Mouse (Mus musculus) embryo, embryonic 11 days (tissue): ENCODE measurements around the gene Cdc42ep4.
A peak's percentile ranks its signal among the peaks of the same experiment; 100 is the strongest.

ENCODE experiments used
- DNase-seq: peaks from one replicate; pipeline ENCODE4 v3.0.0-alpha.2; 2015

Cdc42ep4 gene

DNA sequence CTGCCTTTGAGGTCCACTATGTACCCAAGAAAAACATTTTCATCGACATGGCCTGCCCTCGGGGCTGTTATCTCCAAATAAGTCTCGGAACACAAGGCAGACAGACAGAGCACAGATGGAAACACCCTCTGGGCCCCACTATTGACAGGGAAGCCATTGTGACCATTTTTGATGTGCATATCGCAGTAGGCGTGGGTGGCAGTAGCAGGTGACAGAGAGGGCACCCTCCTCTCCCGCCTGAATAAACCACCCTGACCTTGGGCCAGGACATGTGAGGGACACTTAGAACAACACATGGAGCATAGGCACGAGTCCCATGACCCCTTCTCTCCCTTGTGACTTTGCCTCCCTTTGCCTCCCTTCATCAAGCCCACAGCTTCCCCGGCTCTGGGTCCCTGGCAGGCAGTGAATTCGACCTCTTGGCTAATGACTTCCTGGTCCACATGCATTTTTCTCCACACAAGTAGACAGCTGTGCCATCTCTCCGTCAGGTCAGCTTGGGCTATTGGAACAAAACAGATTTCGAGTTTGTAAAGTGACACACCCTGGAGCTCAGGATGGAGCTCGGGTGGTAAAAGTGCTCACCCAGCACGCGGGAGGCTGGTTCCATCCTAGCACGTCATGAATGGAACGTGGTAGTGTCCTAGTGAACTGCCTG is 33.8 kb downstream of the Cdc42ep4 start:
- no peak for DNase-seq

DNA sequence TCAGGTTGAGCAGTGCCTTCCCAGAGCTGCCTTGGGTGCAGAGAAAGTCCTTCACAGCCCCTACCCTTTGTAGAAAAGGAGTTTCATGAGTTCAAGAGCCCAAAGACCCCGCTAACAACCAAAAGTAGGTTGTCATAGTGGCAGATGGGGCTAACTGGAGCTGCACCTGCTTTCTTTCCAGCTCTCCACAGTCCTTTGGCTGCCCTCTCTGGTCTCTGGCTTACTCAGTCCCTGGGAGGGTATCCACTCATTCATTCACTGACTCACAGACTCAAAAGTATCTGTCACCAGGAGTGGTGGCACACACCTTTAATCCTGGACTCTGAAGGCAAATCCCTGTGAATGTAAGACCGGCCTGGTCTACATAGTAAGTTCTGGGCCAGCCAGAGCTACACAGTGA is 35.5 kb downstream of the Cdc42ep4 start:
- no peak for DNase-seq

DNA sequence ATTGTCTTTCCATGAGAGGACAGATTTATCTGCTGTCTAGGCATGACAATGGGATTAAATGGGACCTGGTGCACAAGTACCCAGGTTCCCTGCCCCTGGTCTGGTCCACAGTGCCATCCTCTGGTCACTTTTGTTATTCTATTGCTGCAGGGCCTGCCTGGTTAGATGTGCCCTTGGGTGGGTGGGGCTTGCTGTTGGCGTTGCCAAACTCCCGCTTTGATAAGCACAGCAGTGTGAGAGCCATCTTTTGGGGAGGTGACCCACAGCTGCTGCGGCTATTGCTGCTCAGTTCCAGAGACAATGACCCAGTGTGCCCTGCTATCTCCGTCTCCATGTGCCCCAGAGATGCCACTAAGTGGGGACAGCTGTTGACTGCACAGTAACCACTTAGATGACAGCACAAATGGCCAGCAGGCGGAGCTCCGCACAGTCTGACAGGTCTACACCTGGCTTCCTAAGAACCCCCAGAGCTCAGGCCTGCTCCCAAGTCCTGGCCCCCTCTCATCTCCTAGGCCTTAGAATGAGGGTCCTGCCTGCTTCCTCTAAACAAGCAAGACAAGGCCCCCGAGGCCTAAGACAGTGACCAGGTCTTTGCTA is 36.5 kb downstream of the Cdc42ep4 start:
- no peak for DNase-seq

DNA sequence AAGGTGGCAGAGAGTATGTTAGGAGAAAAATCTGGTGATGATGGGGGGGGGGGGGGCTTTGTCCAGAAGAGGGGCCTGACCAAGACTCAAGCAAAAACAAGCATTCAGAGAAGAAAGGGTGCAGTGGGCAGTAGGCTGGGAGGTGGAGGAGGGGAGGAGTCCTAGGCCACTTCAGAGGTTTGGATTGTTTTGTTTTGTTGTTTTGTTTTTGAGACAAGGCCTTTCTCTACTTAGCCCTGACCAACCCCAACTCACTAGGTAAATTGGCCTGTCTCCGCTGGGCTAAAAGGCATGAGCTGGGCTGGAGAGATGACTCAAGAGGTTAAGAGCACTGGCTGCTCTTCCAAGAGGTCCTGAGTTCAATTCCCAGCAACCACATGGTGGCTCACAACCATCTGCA is 40.6 kb downstream of the Cdc42ep4 start:
- no peak for DNase-seq

DNA sequence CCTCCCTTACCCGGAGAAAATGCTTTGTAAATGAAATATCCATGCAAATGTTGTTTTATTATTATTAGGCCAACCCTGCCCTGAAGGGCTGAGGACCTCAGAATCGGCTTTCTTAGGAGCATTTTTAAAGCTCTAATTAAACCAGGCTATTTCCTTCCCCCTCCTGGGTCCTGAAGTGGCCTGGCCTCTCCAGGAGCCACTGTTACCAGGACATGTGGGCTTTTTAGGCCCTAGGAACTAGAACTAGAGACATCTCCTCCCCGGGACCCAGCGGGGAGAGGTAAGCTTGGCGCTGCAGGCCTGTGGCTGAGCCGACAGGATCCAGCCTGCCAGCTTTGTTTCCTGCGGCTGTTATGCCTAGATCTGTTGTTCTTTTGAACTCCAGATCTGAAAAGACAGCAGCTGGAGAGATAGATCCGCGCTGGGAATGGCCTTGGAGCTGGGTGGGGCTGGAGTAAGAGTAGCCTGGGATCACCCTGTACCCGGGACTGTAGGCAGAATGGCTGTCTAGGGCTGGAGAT is 41.4 kb downstream of the Cdc42ep4 start:
- peak; percentile 78 for DNase-seq

DNA sequence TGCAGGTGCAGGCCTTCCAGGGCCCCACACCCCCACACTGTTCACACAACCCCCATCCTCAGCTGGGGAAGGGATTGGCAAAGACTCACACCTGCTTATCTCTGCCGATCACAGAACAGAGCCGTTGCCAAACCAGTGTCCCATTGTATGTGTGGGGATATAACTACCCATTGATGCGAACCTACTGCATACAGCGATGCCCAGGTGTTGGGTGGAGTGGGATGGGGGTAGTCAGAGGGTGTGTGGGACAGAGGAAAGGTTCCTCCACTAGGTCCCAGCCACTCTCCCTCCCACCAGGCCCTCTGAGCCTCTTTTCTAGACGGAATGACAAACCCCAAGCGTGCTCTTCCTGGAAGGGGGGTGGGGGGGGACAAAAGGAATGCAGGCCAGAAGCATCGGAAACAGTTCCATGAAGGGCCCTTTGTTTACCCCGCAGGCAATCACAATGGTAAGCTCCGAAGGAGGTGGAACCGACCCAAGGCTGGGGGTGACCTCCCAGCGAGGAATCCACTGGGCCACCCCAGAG is 41.9 kb downstream of the Cdc42ep4 start, which contains the start of gene Cpsf4l:
Gene Cpsf4l (minus strand): TSS at position 287 of the 526 bp plus-strand sequence.
- DNase-seq: peak; percentile 69

DNA sequence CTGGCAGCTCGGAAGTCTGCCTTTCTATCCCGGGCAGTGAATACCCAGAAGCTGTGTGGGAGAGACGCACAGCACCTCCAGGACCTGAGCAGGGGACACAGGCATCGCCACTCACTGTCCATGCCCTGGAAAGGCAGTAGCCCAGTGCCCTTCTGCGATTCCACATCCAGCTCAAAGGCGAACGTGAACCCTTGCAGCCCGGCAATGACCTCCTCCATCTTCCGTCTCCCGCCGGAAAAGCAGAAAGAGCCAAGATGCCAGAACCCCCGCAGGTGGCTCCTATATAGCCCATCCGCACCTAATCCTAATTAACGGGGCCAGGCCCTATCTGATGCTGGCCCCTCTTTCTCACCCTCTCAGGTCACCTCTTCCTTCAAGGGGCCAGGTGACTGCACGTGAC is 42.4 kb downstream of the Cdc42ep4 start:
- DNase-seq: no peak

DNA sequence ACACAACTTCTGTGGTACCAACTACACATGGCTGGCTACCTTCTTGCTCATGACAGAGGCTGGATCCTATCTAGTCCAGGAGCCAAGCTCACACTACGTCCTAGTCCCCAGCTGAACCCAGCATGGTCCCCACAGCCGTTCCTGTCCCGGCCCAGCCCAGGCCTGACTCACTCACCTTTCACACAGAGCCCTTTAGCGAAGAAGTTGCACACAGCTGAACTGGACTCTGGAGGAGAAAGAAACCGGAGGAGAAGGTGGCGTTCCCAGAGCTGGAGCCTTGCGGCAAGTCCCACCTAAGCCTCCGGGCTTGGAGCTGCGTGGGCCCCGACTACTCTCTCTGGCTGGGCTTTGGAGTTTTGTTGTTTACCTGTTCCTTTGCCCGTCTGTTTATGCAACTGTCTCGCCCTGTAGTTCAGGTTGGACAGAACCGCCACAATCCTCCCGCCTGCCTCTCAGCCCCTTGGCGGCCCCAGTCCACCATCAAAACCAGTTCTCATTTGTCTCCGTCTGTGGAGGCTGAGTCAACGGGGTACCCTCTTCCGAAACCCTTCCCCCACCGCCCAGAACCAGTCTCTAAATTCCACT is 43.0 kb downstream of the Cdc42ep4 start:
- no peak for DNase-seq

DNA sequence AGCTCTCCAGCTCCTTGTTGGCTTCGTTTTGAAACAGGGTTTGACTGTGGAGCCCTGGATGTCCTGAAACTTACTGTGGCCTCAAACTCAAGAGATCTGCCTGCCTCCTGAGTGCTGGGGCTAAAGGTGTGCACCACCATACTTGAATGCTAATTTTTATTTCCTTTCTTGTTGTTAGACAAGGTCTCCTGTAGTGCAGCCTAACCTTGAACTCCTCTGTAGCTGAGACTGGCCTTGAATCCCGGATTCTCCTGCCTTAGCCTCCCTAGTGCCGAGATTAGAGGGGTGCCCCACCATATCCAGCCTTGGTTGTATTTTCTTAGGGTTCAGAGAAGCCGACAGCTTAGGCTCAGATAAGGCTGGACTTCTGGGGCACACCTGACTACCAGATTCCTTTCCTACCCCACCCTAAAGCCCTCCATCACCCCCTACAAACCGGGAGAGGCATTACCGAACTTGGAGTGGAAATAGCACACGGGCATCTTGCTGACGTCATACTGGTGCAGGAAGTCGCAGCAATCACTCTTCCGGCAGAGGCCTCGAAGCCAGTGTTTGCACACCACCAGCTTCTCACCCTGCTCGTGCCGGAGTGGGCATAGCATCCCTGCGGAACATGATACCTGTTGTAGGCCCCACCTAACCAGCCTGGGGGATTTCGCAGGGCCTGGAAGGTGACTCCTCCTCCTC is 45.6 kb downstream of the Cdc42ep4 start:
- DNase-seq: no peak

DNA sequence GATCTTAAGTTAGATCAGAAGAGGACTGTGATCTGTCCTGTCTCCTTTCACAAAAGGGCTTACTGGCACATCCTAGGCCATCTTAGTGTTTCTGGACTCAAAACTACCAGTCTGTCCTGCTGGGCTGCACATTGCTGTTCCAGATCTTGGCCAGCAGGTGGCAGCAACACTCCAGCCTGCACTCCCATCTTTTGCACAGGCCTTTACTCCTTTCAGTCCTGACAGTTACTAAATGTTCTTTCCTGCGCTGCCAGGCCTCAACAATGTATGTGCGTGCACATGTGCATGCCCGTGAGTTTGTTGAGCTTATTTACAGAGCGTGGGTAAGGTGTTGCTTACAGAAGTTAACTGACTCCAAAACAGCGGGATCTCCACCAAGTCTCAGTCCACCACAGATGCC is 47.9 kb downstream of the Cdc42ep4 start:
- peak; percentile 69 for DNase-seq

DNA sequence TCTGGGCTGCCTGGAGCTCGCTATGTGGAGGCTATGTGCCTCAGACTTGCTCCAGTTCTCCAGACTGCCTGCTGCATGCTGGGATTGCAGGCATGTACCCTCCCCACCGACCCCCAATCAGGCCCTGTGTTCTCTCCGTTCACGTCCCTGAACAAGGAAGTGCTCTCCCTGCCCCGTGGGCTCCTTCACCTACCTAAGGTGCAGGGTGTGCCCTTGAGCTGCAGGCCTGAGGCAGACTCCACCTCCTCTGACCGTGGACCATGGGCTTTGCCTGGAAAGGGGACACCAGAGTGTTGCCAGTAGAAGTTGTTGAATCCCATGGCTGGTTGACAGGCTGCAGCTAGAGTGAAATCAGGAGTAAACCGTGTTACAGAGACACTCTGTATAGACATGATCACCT is 52.0 kb downstream of the Cdc42ep4 start:
- no peak for DNase-seq

DNA sequence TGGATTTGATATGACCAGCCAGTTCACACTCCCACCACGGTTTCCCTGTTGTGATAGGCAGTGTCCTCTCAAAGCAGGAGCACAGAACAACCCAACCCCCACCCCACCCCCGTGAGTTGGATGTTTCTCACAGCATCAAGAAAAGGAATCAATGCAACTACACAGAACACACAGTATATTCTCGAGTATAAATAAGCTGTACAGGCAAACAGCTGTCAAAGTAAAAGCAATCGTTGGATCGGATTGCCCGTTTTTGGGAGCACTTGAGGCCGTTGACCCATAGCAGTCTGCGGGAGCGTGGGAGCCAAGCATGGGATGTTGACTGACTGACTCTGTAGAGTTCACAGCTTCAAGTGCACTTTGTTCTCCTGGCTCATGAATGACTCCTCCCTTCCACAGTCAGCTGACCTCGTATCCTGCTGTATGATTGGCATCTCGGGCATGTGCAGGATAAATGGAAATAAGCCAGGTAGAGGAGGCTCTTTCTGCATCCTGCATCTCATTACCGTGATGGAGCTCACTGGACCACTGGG is 53.6 kb downstream of the Cdc42ep4 start:
- DNase-seq: no peak

DNA sequence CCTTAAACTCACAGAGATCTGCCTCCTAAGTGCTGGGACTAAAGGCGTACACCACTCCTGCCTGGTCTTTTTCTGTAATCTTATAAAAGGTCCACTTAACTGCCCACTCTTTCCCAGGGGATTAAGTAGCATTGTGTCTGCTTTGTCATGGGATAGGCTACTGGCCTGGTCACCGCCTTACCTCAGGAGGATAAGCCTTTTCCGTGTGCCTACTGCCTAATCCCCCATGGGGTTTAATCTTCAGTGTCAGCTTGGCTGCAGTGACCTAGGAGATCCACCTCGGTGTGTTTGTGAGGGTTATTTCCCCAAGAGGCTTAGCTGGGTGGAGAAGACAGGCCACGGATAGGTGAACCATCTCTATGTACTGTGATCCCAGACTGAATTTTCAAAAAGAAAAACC is 54.1 kb downstream of the Cdc42ep4 start:
- no peak for DNase-seq

DNA sequence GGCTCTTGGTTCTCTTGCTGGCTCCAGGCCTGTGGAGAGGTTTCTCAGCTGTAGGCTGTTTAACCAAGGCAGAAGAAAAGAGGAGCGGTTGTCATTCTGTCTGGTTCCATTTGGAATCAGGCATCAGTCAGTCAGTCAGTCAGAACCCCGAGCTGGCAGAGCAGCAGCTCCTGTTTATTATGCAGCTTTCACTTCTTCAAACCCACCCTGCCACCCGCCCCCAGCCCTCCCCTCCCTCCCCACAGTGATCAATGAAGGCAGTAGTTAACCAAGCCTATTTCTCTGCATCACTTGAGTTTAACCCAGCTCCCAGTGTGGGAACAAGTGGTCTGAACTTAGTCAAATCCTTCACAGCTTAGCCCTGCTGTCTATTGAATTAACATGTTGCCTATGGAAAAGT is 59.8 kb downstream of the Cdc42ep4 start:
- DNase-seq: no peak

DNA sequence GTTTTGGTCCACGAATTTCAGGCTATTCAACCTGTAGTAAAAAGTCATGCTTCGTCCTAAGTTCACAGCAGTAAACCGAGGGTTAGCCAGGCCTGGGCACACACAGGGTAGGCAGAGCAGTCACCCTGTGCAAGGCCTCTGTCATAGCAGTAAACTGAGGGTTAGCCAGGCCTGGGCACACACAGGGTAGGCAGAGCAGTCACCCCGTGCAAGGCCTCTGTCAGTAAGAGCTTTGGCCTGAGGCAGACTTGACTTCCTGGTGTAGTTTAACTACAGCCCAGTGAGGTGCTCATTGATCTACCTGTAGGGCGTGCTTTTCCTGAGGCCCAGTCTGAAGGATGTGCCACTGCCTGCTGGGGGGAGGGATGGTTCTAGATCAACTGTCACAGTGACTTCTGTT is 60.4 kb downstream of the Cdc42ep4 start:
- DNase-seq: no peak

DNA sequence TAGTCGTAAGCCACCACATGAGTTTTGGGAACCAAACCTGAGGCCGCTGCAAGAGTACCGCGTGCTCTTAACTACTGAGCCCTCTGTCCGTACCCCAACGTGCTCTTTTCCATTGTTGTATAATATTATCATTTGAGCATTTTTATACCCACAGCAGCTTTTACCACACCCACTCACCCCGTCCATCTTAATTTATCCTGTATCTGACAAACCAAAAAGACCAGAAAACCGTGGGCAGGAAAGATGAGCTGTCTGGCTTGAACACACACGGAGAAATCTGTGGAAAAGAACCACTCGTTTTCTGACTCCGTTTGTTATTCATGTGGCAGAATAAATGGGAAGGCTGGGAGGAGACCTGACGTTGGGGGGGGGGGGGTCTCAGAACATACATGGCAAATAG is 61.2 kb downstream of the Cdc42ep4 start:
- no peak for DNase-seq

DNA sequence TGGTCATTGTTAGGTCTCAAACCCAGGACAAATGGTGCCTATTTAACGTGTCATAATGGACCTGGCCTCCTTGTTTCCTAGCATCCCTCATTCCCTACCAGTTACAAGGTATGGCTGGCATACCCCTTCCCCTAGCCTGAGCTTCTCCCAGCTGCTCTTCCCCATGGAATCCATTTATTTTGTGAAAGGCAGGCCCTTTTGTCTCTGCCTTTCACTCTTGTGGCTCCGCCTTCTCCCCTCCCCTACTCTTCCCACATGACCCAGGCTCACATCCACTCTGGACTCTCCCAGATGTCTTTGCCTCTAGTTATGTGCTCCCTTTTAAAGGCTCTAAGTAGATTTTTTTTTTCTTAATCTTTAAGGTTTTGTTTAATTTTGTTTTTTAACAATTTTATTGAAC is 64.7 kb downstream of the Cdc42ep4 start:
- peak; percentile 70 for DNase-seq

DNA sequence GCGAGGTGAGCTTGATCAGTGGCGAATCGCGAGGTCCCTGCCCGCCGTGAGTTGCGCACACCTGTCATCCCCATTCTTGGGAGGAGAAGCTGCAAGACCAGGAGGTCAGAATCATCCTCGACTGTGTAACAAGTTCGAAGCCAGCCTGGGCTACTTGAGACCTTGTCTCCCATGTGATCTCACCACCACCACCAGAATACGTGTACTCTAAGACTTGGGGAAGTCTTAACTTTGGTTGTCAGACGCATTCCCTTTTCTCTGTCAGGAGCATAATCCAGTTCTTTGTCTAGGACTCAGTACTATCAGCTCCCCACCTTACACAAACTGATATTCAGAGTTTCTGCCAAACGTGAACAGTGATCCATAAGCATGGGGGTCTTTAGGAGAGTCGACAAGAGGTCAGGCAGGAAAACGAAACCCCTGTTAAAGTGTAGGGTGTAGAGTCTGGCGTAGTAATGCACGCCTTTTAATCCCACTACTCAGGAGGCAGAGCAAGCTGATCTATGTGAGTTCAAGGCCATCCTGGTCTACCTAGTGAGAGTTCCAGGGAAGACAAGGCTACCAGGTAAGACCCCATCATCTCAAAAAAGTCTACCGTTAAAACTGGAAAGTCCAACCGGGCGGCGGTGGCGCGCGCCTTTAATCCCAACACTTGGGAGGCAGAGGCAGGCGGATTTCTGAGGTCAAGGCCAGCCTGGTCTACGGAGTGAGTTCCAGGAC is 66.8 kb downstream of the Cdc42ep4 start:
- no peak for DNase-seq

DNA sequence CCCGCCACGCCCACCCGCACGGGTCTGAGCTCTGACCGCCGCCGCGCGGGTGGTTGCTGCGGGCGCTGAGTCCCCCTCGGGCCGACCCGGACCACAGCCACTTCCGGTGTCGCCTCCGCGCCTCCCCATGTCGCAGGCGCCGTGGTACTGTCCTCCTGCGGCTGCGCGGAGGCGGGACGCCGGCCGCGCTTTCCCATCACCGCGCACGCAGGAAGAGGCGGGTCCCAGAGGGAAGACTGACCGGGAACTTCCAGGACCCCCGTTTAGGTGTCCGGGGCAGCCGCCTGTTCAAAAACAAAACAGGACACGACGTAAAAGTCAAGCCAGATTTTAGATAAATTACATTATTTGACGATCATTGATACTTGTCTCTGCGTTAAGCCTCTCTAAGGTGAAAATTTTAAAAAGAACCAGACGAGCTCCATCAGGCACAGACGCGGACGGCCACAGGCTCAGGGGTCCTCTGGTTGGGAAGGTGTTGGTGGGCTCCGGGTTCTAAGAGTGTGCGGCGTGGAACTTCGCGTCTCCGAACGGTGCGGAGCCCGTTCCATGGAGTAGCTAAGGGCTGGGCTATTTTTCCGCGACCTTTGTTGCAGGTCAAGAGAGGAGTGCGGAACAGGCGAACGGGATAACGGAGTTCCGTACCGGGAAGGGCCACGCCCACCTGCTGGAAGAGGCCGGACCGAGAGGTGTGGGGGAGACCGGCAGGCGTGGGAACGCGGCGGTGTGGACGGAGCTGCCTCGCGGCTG is 67.5 kb downstream of the Cdc42ep4 start, which contains the start of the genes Fam104a and D11Wsu47e:
Gene Fam104a (minus strand): TSS at position 199 of the 750 bp plus-strand sequence.
Gene D11Wsu47e (plus strand): TSS at position 456 of the 750 bp plus-strand sequence.
- peak; percentile 98 for DNase-seq

DNA sequence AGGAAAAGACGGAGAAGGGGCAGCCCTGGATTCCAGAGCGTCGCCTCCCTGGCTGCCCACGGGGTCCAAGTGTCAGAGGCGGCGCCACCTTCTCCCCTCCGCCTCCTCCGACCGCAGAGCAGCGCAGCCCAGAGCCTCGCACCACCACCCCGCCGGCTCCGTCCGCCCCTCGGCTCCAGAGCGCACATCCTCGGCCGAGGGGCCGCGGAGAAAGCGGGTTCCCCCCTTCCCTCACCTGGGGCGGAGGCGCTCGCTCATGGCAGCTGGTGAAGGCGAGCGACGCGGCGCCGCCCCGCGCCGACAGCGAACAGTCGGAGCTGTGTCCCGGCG is 68.1 kb downstream of the Cdc42ep4 start:
- no peak for DNase-seq

DNA sequence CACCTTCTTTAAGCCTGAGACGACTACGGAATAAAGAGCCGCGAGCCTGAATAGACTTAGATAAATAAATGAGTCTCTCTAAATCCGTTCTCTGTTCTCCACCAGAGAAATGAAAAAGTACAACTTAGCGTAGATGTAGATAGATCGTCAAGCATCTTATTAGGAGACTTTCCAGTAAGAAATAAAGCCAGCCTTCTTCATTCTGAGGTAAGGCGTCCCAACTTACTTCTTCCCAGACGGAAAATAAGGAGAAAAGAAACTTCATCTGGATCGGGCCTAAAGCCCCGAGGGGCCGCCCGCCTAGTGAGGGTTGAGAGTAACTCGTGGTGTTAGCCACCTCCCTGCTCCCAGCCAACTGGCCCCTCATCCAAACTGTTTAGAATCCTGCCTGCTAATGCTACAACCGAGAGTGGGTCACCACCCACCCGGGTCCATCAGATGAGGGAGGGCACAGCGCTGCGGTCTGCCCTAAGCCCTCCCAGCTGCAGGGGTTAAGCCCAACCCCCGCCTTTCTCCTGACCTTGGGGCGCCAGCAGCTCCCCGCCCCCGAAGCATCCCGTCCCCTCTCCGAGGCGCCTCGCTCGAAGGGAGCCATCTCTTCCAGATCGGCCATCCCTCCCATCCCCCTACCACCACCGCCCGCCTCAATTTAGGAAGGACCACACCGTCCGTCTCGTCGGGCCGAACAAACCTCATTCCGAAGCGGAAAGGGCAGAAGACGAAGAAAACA is 68.6 kb downstream of the Cdc42ep4 start:
- peak; percentile 78 for DNase-seq
